Mouse (Mus musculus): ENCODE measurements around the gene Nploc4. TPM values are rescaled to one million over a fixed set of nuclear protein-coding genes. Genes with fewer than 3 reads are reported as not detected.

The Nploc4 gene
- polyA plus RNA-seq (2015; fragmentation: Nextera tagmentation; extraction: Ambion mirVana) = 25.7 and 27.7 TPM in 2 replicates

DNA sequence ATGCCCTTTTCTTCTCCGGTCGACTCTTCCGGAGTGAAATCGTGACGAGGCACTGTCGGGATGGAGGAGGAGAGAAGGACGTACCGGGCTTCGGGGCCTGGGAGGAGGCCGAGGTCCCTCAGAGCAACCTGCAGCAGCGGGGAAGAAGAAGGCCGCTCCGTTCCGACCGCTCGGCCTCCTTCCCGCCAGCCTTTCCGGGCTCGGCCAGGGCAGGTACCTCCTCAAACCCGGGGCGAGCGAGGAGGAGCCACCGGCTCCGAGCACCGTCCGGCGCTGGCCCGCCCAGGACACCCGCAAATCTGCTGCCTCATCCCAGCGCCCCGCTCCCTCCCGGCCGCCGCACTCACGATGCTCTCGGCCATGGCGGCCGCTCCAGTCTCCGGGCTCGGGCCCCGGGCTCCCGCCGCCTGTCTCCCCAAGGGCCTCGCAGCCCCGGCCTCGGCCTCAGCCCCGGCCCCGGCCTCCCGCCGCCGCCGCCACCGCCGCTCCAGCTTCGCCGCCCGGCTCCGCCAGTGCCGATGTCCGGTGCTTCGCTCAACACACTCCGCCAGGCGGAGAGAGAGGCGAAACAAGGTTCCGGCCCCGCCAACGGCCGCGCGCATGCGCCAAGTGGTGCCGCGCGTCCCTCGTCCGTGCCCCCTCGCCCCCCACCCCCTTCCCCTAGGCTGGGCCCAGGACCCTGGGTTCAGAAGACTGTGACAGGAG, at the start of gene Nploc4:
Gene Nploc4, minus strand, starts transcription at position 557 of the 705 bp plus-strand sequence.

DNA sequence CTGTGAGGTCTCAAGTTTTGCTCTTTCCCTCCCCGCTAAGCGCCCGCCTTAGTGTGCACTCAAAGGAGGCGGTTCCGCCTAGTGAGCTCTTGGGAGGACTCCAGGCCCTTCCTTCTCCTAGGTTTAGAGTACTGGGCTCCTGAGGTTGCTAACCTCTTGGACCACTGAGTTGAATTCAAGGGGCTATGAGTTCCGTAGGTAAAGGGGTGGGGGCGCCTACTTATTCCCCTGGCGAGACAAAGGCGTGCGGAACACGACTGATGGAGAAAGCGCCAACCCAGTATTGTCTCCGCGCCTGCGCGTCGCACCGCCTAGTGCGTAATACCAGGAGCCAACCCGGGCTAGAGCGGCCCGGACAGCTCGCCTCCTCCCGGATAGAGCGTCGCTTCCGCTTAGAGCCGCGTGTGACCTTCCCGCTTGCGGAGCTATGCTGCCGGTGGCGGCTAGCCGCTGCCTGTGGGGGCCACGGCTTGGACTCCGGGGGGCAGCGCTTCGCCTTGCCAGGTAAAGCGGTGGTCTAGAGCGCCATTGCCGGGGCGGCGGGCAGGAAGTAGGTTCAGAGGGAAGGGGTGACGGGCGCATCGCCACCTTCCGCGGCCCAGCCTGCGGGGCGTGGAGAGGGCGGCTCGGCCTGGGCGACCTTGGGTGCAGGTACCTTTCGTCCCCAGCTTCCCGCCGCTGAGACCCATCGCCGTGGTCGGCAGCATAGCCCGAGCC, 46.9 kb upstream of the Nploc4 start, which contains the start of gene Mrpl12:
Gene Mrpl12, plus strand, starts transcription at position 349 of the 717 bp plus-strand sequence.

GRCm38 (mm10) chr11:120467051-120467735, 29.7 kb upstream of the Nploc4 start, which contains the start of gene Arl16:
TSS of gene Arl16 (minus strand) at chr11:120467607.

DNA sequence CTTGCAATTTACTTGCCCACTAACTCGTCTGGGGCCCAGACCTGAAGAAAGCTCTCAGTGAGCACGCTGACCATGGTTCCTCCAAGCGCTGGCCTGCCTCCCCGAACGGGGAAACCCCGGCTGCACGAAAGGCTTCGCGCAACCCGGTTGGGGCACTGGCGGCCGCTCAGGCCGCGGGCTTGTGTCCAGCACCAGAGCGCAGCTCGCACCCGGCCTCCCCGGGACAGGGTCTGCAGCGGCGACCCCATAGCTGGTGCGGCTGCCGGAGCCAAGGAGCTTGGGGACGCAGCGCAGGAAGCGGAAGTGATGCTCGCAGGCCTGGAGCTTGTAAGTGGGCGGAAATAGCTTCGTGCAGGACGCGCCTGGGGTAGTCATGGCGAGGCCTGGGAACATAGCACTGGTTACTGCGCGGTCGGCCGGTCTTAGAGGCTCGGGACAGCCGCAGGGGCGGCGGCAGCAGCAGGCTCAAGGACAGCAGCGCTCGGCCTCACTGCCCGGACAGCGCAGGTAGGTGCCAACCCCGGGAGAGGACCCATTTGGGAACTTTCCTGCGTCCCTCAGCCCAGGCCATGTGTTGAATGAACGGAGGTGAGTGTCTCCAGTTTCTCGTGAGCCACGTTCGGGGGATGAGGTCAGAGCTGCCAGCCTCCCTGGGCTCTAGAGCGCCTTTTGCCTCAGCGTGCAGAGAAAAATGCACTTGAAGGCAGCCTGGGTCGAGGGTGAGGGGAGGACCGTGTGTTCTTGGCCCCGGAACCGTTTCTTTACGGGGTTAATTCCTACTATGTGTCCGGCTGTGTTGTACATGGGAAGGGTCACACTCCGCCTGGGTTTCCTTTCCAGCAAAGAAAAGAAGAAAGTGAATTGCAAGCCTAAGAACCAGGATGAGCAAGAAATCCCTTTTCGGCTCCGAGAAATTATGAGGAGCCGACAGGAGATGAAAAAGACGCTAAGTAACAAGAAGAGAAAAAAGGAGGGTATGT, 20.6 kb upstream of the Nploc4 start, which contains the start of the genes Oxld1 and Ccdc137:
Gene Oxld1, minus strand, starts transcription at position 297 of the 980 bp plus-strand sequence.
Gene Ccdc137, plus strand, starts transcription at position 344 of the 980 bp plus-strand sequence.

DNA sequence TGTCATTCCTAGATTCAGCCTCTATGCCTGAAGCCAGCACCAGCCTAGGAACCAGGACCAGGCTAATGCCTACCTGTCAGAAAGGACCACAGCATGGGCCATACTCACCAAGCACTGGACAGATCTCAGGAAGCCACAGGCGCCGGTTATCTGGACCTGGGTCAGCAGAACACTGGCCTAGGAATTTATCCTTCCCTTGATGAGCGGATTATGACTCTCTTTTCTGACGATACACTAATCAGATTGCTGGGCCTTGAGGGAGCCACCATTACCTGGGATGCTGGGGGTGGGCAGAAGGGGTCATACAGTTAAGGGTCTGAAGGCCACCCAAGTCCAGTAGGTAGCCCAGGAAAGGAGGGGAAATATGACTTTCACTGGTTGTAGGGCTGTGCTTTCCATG, 15.8 kb upstream of the Nploc4 start, which contains the start of gene Pde6g:
Gene Pde6g, minus strand, starts transcription at position 195 of the 400 bp plus-strand sequence.

GRCm38 (mm10) chr11:120442344-120442743, 4.8 kb upstream of the Nploc4 start, which contains the start of gene Tspan10:
TSS of gene Tspan10 (plus strand) at chr11:120442644.

GRCm38 (mm10) chr11:120378611-120379540, 58.6 kb downstream of the Nploc4 start, which contains the start of gene Faap100:
TSS of gene Faap100 (minus strand) at chr11:120378764.

GRCm38 (mm10) chr11:120361295-120361694, 76.2 kb downstream of the Nploc4 start, which contains the start of gene Fscn2:
TSS of gene Fscn2 (plus strand) at chr11:120361534.

GRCm38 (mm10) chr11:120347791-120348683, 89.5 kb downstream of the Nploc4 start, which contains the start of gene Actg1:
TSS of gene Actg1 (minus strand) at chr11:120348542.

Small RNAs within 50 kb of the gene (microRNA-seq; reads per million reads assigned to microRNA genes)
- gene Gm23419 (not detected), gene Mir6935 (0.87 reads per million)

Other genes starting within 250 kb of the Nploc4 start
- gene Bahcc1, start 204.8 kb downstream of the Nploc4 start, polyA plus RNA-seq (2015; fragmentation: Nextera tagmentation; extraction: Ambion mirVana) = 8.4 and 8.5 TPM in 2 replicates
- gene Actg1, start 89.2 kb downstream of the Nploc4 start, polyA plus RNA-seq (2015; fragmentation: Nextera tagmentation; extraction: Ambion mirVana) = 3,213 and 3,438 TPM in 2 replicates
- gene Fscn2, start 76.2 kb downstream of the Nploc4 start, polyA plus RNA-seq (2015; fragmentation: Nextera tagmentation; extraction: Ambion mirVana) = 1.2 and 1.4 TPM in 2 replicates
- gene Faap100, start 58.9 kb downstream of the Nploc4 start, polyA plus RNA-seq (2015; fragmentation: Nextera tagmentation; extraction: Ambion mirVana) = 55.9 and 70.0 TPM in 2 replicates
- not detected in 2 replicates for gene Tspan10, start 4.9 kb upstream of the Nploc4 start, polyA plus RNA-seq (2015; fragmentation: Nextera tagmentation; extraction: Ambion mirVana)
- 0.15 TPM in 1 of 2 replicates, not detected in the other for gene Pde6g, start 15.8 kb upstream of the Nploc4 start, polyA plus RNA-seq (2015; fragmentation: Nextera tagmentation; extraction: Ambion mirVana)
- gene Oxld1, start 20.4 kb upstream of the Nploc4 start, polyA plus RNA-seq (2015; fragmentation: Nextera tagmentation; extraction: Ambion mirVana) = 15.1 and 15.8 TPM in 2 replicates
- gene Ccdc137, start 20.4 kb upstream of the Nploc4 start, polyA plus RNA-seq (2015; fragmentation: Nextera tagmentation; extraction: Ambion mirVana) = 16.5 and 23.4 TPM in 2 replicates
- 86.7 and 89.4 TPM in 2 replicates for gene Arl16, start 29.9 kb upstream of the Nploc4 start, polyA plus RNA-seq (2015; fragmentation: Nextera tagmentation; extraction: Ambion mirVana)
- 156 and 163 TPM in 2 replicates for gene Mrpl12, start 46.9 kb upstream of the Nploc4 start, polyA plus RNA-seq (2015; fragmentation: Nextera tagmentation; extraction: Ambion mirVana)
- 29.1 and 32.5 TPM in 2 replicates for gene Slc25a10, start 54.1 kb upstream of the Nploc4 start, polyA plus RNA-seq (2015; fragmentation: Nextera tagmentation; extraction: Ambion mirVana)
- 0.29 and 0.30 TPM in 2 replicates for gene Gcgr, start 93.0 kb upstream of the Nploc4 start, polyA plus RNA-seq (2015; fragmentation: Nextera tagmentation; extraction: Ambion mirVana)
- gene Mcrip1, start 112.0 kb upstream of the Nploc4 start, polyA plus RNA-seq (2015; fragmentation: Nextera tagmentation; extraction: Ambion mirVana) = 238 and 259 TPM in 2 replicates
- not detected in 2 replicates for gene Ppp1r27, start 113.4 kb upstream of the Nploc4 start, polyA plus RNA-seq (2015; fragmentation: Nextera tagmentation; extraction: Ambion mirVana)
- 213 and 228 TPM in 2 replicates for gene P4hb, start 135.5 kb upstream of the Nploc4 start, polyA plus RNA-seq (2015; fragmentation: Nextera tagmentation; extraction: Ambion mirVana)
- gene Arhgdia, start 143.9 kb upstream of the Nploc4 start, polyA plus RNA-seq (2015; fragmentation: Nextera tagmentation; extraction: Ambion mirVana) = 444 and 484 TPM in 2 replicates
- 163 and 172 TPM in 2 replicates for gene Alyref, start 160.7 kb upstream of the Nploc4 start, polyA plus RNA-seq (2015; fragmentation: Nextera tagmentation; extraction: Ambion mirVana)
- gene Anapc11, start 160.7 kb upstream of the Nploc4 start, polyA plus RNA-seq (2015; fragmentation: Nextera tagmentation; extraction: Ambion mirVana) = 220 and 225 TPM in 2 replicates
- 1.8 and 3.2 TPM in 2 replicates for gene Npb, start 170.8 kb upstream of the Nploc4 start, polyA plus RNA-seq (2015; fragmentation: Nextera tagmentation; extraction: Ambion mirVana)
- gene Pcyt2, start 180.2 kb upstream of the Nploc4 start, polyA plus RNA-seq (2015; fragmentation: Nextera tagmentation; extraction: Ambion mirVana) = 162 and 185 TPM in 2 replicates
- gene Sirt7, start 187.5 kb upstream of the Nploc4 start, polyA plus RNA-seq (2015; fragmentation: Nextera tagmentation; extraction: Ambion mirVana) = 42.3 and 44.0 TPM in 2 replicates
- 47.6 and 50.2 TPM in 2 replicates for gene Mafg, start 195.9 kb upstream of the Nploc4 start, polyA plus RNA-seq (2015; fragmentation: Nextera tagmentation; extraction: Ambion mirVana)
- 8.8 and 9.5 TPM in 2 replicates for gene Pycr1, start 206.1 kb upstream of the Nploc4 start, polyA plus RNA-seq (2015; fragmentation: Nextera tagmentation; extraction: Ambion mirVana)
- gene Myadml2, start 210.4 kb upstream of the Nploc4 start, polyA plus RNA-seq (2015; fragmentation: Nextera tagmentation; extraction: Ambion mirVana) = 1.6 and 2.8 TPM in 2 replicates
- gene Notum, start 223.5 kb upstream of the Nploc4 start, polyA plus RNA-seq (2015; fragmentation: Nextera tagmentation; extraction: Ambion mirVana) = 13.9 and 15.4 TPM in 2 replicates
- 134 and 150 TPM in 2 replicates for gene Aspscr1, start 235.3 kb upstream of the Nploc4 start, polyA plus RNA-seq (2015; fragmentation: Nextera tagmentation; extraction: Ambion mirVana)

Data from neural tube, postnatal 0 days (tissue).